ENCODE assay signal across 9 mouse cellular contexts in genomic region chr19:47449513-47450227, GRCm38 (mm10). TPM values are rescaled to one million over a fixed set of nuclear protein-coding genes. Genes with fewer than 3 reads are reported as not detected.
DNase-seq lines count a peak whose midpoint lies in the region; ATAC-seq and TF ChIP-seq lines count a peak whose summit lies in the region.
"Had no signal": no experiment of that assay in that cellular context is flagged by ENCODE, and none has a peak within 500 bp of the region (broad histone marks: within the 10 kb centered on the region; RNA-seq: fewer than 3 reads in every experiment).

No protein-coding gene starts in this region.

- no peaks in the 10 kb centered on the region for H3K27me3 ChIP-seq in heart, embryonic 14.5 days (ENCODE audit: control insufficient read depth, insufficient read depth, low read length)
- peaks cover 30% of the 10 kb centered on the region for H3K27me3 ChIP-seq in midbrain, embryonic 10.5 days (ENCODE audit: low read depth, poor library complexity, severe bottlenecking)
- H3K27me3 ChIP-seq in midbrain, postnatal 0 days (ENCODE audit: insufficient read depth, low read length): no peaks in the 10 kb centered on the region
- H3K27me3 ChIP-seq: limb, embryonic 13.5 days had no signal

- 41% methylated on average over 4 of the region's 4 CpGs for WGBS in heart, embryonic 14.5 days
- WGBS in midbrain, embryonic 10.5 days: 60% methylated on average over 4 of the region's 4 CpGs
- WGBS in midbrain, postnatal 0 days: 74% methylated on average over 4 of the region's 4 CpGs
- 58% methylated on average over 4 of the region's 4 CpGs for WGBS in bone marrow, adult 2 months

- no peak for ATAC-seq in heart, embryonic 14.5 days (ENCODE audit: insufficient number of reproducible peaks, insufficient read depth, low FRiP score, low read depth)
- no peak for ATAC-seq in midbrain, postnatal 0 days (ENCODE audit: low FRiP score)
- no peak for ATAC-seq in frontal cortex, adult (ENCODE audit: low TSS enrichment)

- no peak overlapping the region for H3K4me3 ChIP-seq in heart, embryonic 14.5 days (ENCODE audit: control insufficient read depth in 1 of 2, insufficient read depth in 1 of 2, low read depth in 1 of 2, low read length in 2 of 2)
- H3K4me3 ChIP-seq in midbrain, embryonic 10.5 days: no peak overlapping the region
- H3K4me3 ChIP-seq in midbrain, postnatal 0 days (ENCODE audit: low read depth, low read length): no peak overlapping the region
- no peak overlapping the region for H3K4me3 ChIP-seq in bone marrow, adult 2 months (replicated peaks; ENCODE audit: control insufficient read depth, low read depth, low read length)
- H3K4me3 ChIP-seq: limb, embryonic 13.5 days had no signal

- DNase-seq in heart, postnatal 25 days (ENCODE audit: low spot score): no peak
- DNase-seq in midbrain, embryonic 10.5 days (ENCODE audit: low spot score): no peak
- no peak for DNase-seq in midbrain, postnatal 0 days (ENCODE audit: low spot score)
- DNase-seq in thymus, postnatal 36 days: peak; percentile 42 to 56
- DNase-seq: layer of hippocampus, adult 9-11 months had no signal

- no peak overlapping the region for H3K4me2 ChIP-seq in heart, embryonic 14.5 days (ENCODE audit: low read length)
- H3K4me2 ChIP-seq in midbrain, postnatal 0 days (ENCODE audit: low read depth, low read length, poor library complexity, severe bottlenecking): no peak overlapping the region
- H3K4me2 ChIP-seq: limb, embryonic 13.5 days had no signal

- H3K4me1 ChIP-seq in heart, embryonic 14.5 days (ENCODE audit: control insufficient read depth in 2 of 2, insufficient read depth in 2 of 2, low read length in 2 of 2): peaks cover 82 to 97% of the 10 kb centered on the region in 2 experiments
- peaks cover 87% of the 10 kb centered on the region for H3K4me1 ChIP-seq in midbrain, embryonic 10.5 days
- no peaks in the 10 kb centered on the region for H3K4me1 ChIP-seq in midbrain, postnatal 0 days (ENCODE audit: insufficient read depth, low read length)
- peaks cover 1% of the 10 kb centered on the region for H3K4me1 ChIP-seq in bone marrow, adult 2 months (ENCODE audit: control insufficient read depth, insufficient read depth, low read length)

- H3K27ac ChIP-seq in heart, embryonic 14.5 days (replicated peaks in 1 of 2; ENCODE audit: control insufficient read depth in 1 of 2, insufficient read depth in 1 of 2, low read depth in 2 of 2, low read length in 2 of 2): peak overlapping the region; percentile 83 to 87
- 0 out of 2 replicates have a peak overlapping the region, but pooled peaks have one; percentile 28 for H3K27ac ChIP-seq in midbrain, embryonic 10.5 days (replicated peaks)
- H3K27ac ChIP-seq in midbrain, postnatal 0 days (ENCODE audit: low read depth, low read length): no peak overlapping the region
- H3K27ac ChIP-seq in bone marrow, adult 2 months (ENCODE audit: control insufficient read depth, insufficient read depth, low read depth, low read length, poor library complexity): peak overlapping the region; percentile 8
- H3K27ac ChIP-seq: limb, embryonic 13.5 days had no signal

- H3K9me3 ChIP-seq in heart, embryonic 14.5 days (ENCODE audit: control insufficient read depth, low read length): no peaks in the 10 kb centered on the region
- H3K9me3 ChIP-seq in midbrain, embryonic 10.5 days (replicated peaks): no peaks in the 10 kb centered on the region
- no peaks in the 10 kb centered on the region for H3K9me3 ChIP-seq in midbrain, postnatal 0 days (ENCODE audit: low read length)
- H3K9me3 ChIP-seq: limb, embryonic 13.5 days had no signal

- peaks cover 6% of the 10 kb centered on the region; the same call in 1 of the 2 replicates for H3K36me3 ChIP-seq in heart, embryonic 14.5 days (ENCODE audit: control insufficient read depth, insufficient read depth, low read length)
- no peaks in the 10 kb centered on the region for H3K36me3 ChIP-seq in midbrain, embryonic 10.5 days
- no peaks in the 10 kb centered on the region for H3K36me3 ChIP-seq in midbrain, postnatal 0 days (ENCODE audit: insufficient read depth, low read length)
- H3K36me3 ChIP-seq: limb, embryonic 13.5 days had no signal

- no peak for TF ChIP-seq CTCF in midbrain, postnatal 0 days (IDR thresholded peaks at IDR 0.05)
- no peak for TF ChIP-seq CTCF in bone marrow, adult 2 months (IDR thresholded peaks at IDR 0.05; ENCODE audit: control insufficient read depth, insufficient read depth, low read length)

- intact Hi-C loops in heart, postnatal 25 days (cut with DNase I): loop anchor here (2.0 kb wide), 2 partner anchors 15 to 17 kb away; partner anchors contain the start of gene Sh3pxd2a

- peak overlapping the region; percentile 50; the same call in 1 of the 2 replicates for H3K9ac ChIP-seq in heart, embryonic 14.5 days (ENCODE audit: low read length)
- no peak overlapping the region for H3K9ac ChIP-seq in midbrain, postnatal 0 days (replicated peaks; ENCODE audit: low read length, poor library complexity, severe bottlenecking)

- no peak for TF ChIP-seq POLR2A in bone marrow, adult 2 months (IDR thresholded peaks at IDR 0.05; ENCODE audit: borderline replicate concordance, control insufficient read depth, low read depth, low read length)

RNA-seq across cellular contexts. Expression of gene Sh3pxd2a, which starts 14.5 kb away (rescaled TPM):
- 8.5 and 9.7 TPM in 2 replicates for polyA plus RNA-seq in heart, embryonic 14.5 days (2014; fragmentation: Nextera tagmentation; extraction: Ambion mirVana)
- 10 to 100 TPM; 63.5 to 63.6 TPM for total RNA-seq in heart, postnatal 25 days (2021)
- polyA plus RNA-seq in midbrain, embryonic 10.5 days (2016; fragmentation: Nextera tagmentation; extraction: Ambion mirVana): 1.7 TPM in 2 replicates
- total RNA-seq in midbrain, postnatal 0 days (2014; rRNA removed): 21.0 and 27.4 TPM in 2 replicates
- 1.2 and 1.5 TPM in 2 replicates for polyA plus RNA-seq in midbrain, postnatal 0 days (2015; fragmentation: Nextera tagmentation; extraction: Ambion mirVana)
- polyA plus RNA-seq in bone marrow, adult 2 months (2011; ENCODE audit: insufficient read depth, insufficient read length, low replicate concordance, missing spikeins): 6.3 and 8.3 TPM in 2 replicates

Comparison
In these comparisons a context has a peak if more than half of its experiments do, and no peak if none do; other contexts are left out.
1. DNase-seq: peak in thymus, postnatal 36 days (2 of 2); none in heart, postnatal 25 days (single experiment), midbrain, embryonic 10.5 days (single experiment) and midbrain, postnatal 0 days (single experiment).